Mouse (Mus musculus): ENCODE measurements at regions not wholly inside any gene's neighbourhood (a gene's known extent, or its start where the extent isn't known, plus 50 kb on each side); places are given as distances from the start of the nearest gene placed in this dataset.

DNA sequence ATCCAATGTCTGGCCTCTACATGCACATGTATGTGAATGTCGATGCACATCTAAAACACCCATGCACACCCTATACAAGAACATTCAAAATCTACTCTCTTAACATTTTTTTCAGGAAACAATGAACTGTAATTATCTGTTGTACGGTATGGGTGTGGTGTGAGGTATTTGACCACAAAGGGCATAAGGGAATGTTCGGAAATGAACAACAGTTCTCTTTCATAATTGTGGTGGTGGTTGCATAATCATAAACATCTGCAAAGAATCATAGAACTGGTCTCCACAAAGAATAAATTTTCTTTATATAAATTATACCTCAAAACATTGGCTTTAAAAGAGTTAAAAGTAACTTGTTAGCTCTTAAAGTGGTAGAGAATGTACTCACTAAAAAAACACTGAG is 478.9 kb upstream of the Btbd3 start:
- no peak for TF ChIP-seq CHD2 (IDR thresholded peaks at IDR 0.05; ENCODE audit: low read depth, low read length)
- TF ChIP-seq HCFC1 (IDR thresholded peaks at IDR 0.05; ENCODE audit: borderline replicate concordance, insufficient read depth, low read length) = no peak
- TF ChIP-seq ZC3H11A (IDR thresholded peaks at IDR 0.05; ENCODE audit: borderline replicate concordance, low read depth, low read length) = no peak
- TF ChIP-seq ZNF384 (IDR thresholded peaks at IDR 0.05; ENCODE audit: low read depth, low read length) = no peak
- TF ChIP-seq MAFK (IDR thresholded peaks at IDR 0.05; ENCODE audit: insufficient read depth, low read depth, low read length) = no peak

Data from ES-E14 (cell line).